Mouse (Mus musculus) heart, adult 2 months (tissue): ENCODE measurements at regions not wholly inside any gene's neighbourhood (a gene's known extent, or its start where the extent isn't known, plus 50 kb on each side); places are given as distances from the start of the nearest gene placed in this dataset.

ENCODE experiments used
- CTCF ChIP-seq: fragments of 200-600 bp; IDR thresholded peaks from 2 replicates; pipeline ENCODE4 v1.8.1; 2022; ENCODE audit warnings: antibody characterized with exemption, mild to moderate bottlenecking, moderate library complexity
- POLR2A ChIP-seq: fragments of 200-500 bp; IDR thresholded peaks from 2 replicates; pipeline ENCODE4 v1.6.1; 2011; ENCODE audit warnings: mild to moderate bottlenecking, low read depth, low read length, control low read depth; ENCODE audit not compliant: insufficient read depth

GRCm38 (mm10) chr15:13367291-13367954 lies 193.9 kb upstream of the Cdh6 start:
- TF ChIP-seq POLR2A (no peak), CTCF (no peak)
